21 mouse cellular contexts compared by ENCODE assay signal in the genomic region with DNA sequence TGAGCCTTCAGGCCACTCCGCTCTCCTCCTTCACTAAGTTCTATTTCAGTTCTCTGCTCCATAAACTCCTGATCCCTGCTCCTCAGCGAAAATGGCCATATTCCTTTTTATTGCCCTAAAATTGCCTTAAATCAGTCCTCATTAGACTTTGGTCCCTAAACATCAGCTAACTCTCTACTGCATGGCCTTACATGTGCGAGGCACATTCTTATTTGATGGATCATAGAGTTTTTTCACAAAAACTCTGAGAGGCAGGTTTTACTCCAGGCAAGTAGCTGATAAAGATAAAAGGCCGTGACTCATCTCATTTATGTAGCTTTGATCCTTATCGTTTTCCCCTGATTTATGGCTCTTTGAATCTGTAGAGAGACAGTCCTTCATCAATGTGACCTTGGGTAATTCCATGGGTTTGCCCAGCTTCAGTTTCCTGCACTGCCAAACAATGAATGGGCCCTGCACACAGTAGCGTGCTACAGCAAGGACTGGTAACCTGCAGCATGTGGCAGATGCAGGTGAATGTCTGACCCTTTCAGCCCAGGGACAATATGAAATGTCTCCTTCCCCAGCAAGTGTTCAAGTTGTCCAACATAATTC.
DNase-seq lines count a peak whose midpoint lies in the region; ATAC-seq lines count a peak whose summit lies in the region.
"Had no signal": no experiment of that assay in that cellular context is flagged by ENCODE, and none has a peak within 500 bp of the region (broad histone marks: within the 10 kb centered on the region; RNA-seq: fewer than 3 reads in every experiment).

No protein-coding gene starts in this region.

- DNase-seq in adrenal gland, adult (ENCODE audit: inconsistent age in 2 of 2, low spot score in 1 of 2), result peak; percentile 68 to 86
- no peak for DNase-seq in adrenal gland, postnatal 4 days (ENCODE audit: low spot score in 2 of 2)
- DNase-seq in adrenal gland, adult 8-10 months, result peak; percentile 63
- peak; percentile 13 for DNase-seq in adrenal gland, postnatal 25 days
- DNase-seq in cerebellum, postnatal 4 days (ENCODE audit: low spot score in 2 of 2), result no peak
- no peak for DNase-seq in gastrocnemius, adult 8-10 months (ENCODE audit: low spot score in 2 of 2)
- DNase-seq: cerebellum, adult 11-12 months; cerebellum, adult 8-10 months; cerebellum, postnatal 10 days; cerebellum, postnatal 36 days; gastrocnemius, postnatal 14 days; heart, adult 11 months; kidney, adult 11 months had no signal

- H3K4me3 ChIP-seq in intestine, embryonic 16.5 days (ENCODE audit: low read length), result no peak overlapping the region
- H3K4me3 ChIP-seq: forebrain, embryonic 10.5 days; forebrain, embryonic 13.5 days; hindbrain, embryonic 12.5 days; hindbrain, embryonic 15.5 days had no signal

- no peak overlapping the region for H3K4me2 ChIP-seq in intestine, embryonic 16.5 days (ENCODE audit: low read depth, low read length)
- H3K4me2 ChIP-seq: forebrain, embryonic 13.5 days; heart, embryonic 11.5 days; hindbrain, embryonic 12.5 days; hindbrain, embryonic 15.5 days had no signal

- H3K36me3 ChIP-seq in intestine, embryonic 16.5 days (ENCODE audit: control insufficient read depth, insufficient read depth, low read length), result no peaks in the 10 kb centered on the region
- H3K36me3 ChIP-seq: forebrain, embryonic 10.5 days; hindbrain, embryonic 12.5 days; hindbrain, embryonic 15.5 days had no signal

- H3K27me3 ChIP-seq in intestine, embryonic 16.5 days (replicated peaks; ENCODE audit: control insufficient read depth, insufficient read depth, low read length), result no peaks in the 10 kb centered on the region
- H3K27me3 ChIP-seq: forebrain, embryonic 13.5 days; hindbrain, embryonic 12.5 days; hindbrain, embryonic 15.5 days had no signal

- WGBS in intestine, embryonic 16.5 days, result 65% methylated on average over 6 of the region's 6 CpGs

- H3K27ac ChIP-seq in intestine, embryonic 16.5 days (ENCODE audit: low read length), result no peak overlapping the region
- H3K27ac ChIP-seq: forebrain, embryonic 10.5 days; forebrain, embryonic 13.5 days; hindbrain, embryonic 12.5 days; hindbrain, embryonic 15.5 days had no signal

- peak; percentile 77 for ATAC-seq in intestine, embryonic 16.5 days
- ATAC-seq: activated CD4-positive, CD25-positive, alpha-beta regulatory T cell, adult 4 months; forebrain, embryonic 13.5 days; forebrain, embryonic 16.5 days had no signal

- no peaks in the 10 kb centered on the region for H3K4me1 ChIP-seq in intestine, embryonic 16.5 days (ENCODE audit: control insufficient read depth, insufficient read depth, low read length)
- H3K4me1 ChIP-seq: forebrain, embryonic 13.5 days; hindbrain, embryonic 12.5 days; hindbrain, embryonic 15.5 days had no signal

- H3K9ac ChIP-seq in intestine, embryonic 16.5 days (ENCODE audit: low read depth, low read length), result no peak overlapping the region
- H3K9ac ChIP-seq: forebrain, embryonic 13.5 days; hindbrain, embryonic 12.5 days; hindbrain, embryonic 15.5 days had no signal

- no peaks in the 10 kb centered on the region for H3K9me3 ChIP-seq in intestine, embryonic 16.5 days (ENCODE audit: control insufficient read depth, low read length)
- H3K9me3 ChIP-seq: forebrain, embryonic 10.5 days; forebrain, embryonic 13.5 days; hindbrain, embryonic 12.5 days; hindbrain, embryonic 15.5 days had no signal

Comparison
In these comparisons a context has a peak if more than half of its experiments do, and no peak if none do; other contexts are left out.
1. DNase-seq: peak in adrenal gland, adult (2 of 2), adrenal gland, adult 8-10 months (single experiment) and adrenal gland, postnatal 25 days (single experiment); none in adrenal gland, postnatal 4 days (0 of 2), cerebellum, postnatal 4 days (0 of 2) and gastrocnemius, adult 8-10 months (0 of 2).